9 mouse cellular contexts compared by ENCODE assay signal in the genomic region with DNA sequence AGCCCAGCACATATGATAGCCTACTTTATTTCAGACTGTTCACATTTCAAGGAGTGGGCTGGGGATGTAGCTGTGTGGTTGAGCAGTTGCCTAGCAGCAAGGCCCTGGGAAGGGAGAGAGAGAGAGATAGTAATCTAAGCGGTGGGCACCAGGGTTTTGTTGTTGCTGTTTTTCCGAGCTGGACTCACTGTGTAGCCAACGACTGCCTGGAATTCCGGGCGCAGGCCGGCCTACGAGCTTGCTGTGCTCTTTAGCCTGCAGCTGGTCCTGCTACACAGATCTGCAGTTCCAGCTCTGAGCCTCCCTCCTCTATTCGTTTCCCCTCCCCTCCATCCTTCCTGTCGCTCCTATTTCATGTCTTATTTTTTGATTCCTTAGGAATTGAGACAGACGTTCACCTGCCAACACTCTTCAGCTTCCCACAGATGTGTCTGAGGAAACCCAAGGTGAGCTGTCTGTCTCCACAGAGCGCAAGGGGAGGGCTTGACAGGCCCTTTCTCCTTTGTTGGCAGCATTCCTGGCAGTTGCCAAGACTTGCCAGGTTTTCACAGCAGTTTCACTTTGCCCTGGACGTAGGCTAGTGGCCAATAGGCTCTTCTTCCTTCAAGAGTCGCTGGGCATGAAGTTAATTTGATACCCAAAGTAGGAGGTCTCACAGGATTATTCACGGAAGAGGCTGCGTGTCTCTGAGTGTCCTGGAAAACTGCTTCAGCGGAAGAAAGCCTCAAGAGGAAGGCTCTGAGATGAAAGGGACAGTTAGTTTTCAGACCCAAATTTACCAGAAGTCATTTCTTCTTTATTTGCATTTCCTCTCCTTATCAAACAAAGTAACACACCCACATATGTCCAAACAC. TPM values are rescaled to one million over a fixed set of nuclear protein-coding genes. Genes with fewer than 3 reads are reported as not detected.
DNase-seq lines count a peak whose midpoint lies in the region; ATAC-seq and TF ChIP-seq lines count a peak whose summit lies in the region.
"Had no signal": no experiment of that assay in that cellular context is flagged by ENCODE, and none has a peak within 500 bp of the region (broad histone marks: within the 10 kb centered on the region; RNA-seq: fewer than 3 reads in every experiment).

No protein-coding gene starts in this region.

- DNase-seq in spleen, adult 2 months (ENCODE audit: low read depth in 1 of 2, low spot score in 2 of 2): no peak
- DNase-seq in spleen, postnatal 4 days (ENCODE audit: low spot score in 2 of 2): no peak
- peak; percentile 80 to 87 for DNase-seq in lung, adult 18-20 months

- H3K4me1 ChIP-seq in spleen, adult 2 months (ENCODE audit: control insufficient read depth, insufficient read depth, insufficient read length): peaks cover 28% of the 10 kb centered on the region; the same call in 1 of the 2 replicates
- H3K4me1 ChIP-seq in cortical plate, adult 2 months (ENCODE audit: control insufficient read depth, insufficient read depth, low read length): peaks cover 15% of the 10 kb centered on the region
- peaks cover 35% of the 10 kb centered on the region for H3K4me1 ChIP-seq in heart, embryonic 12.5 days (replicated peaks)
- H3K4me1 ChIP-seq in kidney, embryonic 15.5 days: peaks cover 74% of the 10 kb centered on the region
- H3K4me1 ChIP-seq in olfactory bulb, adult 2 months (ENCODE audit: control insufficient read depth, insufficient read depth, low read length): peaks cover 36% of the 10 kb centered on the region

- no peak overlapping the region; the same call in 1 of the 2 replicates for H3K4me3 ChIP-seq in spleen, adult 2 months (ENCODE audit: extremely low read depth, insufficient read depth, insufficient read length)
- H3K4me3 ChIP-seq in cortical plate, adult 2 months (ENCODE audit: insufficient read depth, low read length): no peak overlapping the region
- H3K4me3 ChIP-seq in heart, embryonic 12.5 days: no peak overlapping the region
- 0 out of 2 replicates have a peak overlapping the region, but pooled peaks have one; percentile 0 for H3K4me3 ChIP-seq in kidney, embryonic 15.5 days (replicated peaks)
- H3K4me3 ChIP-seq in olfactory bulb, adult 2 months (ENCODE audit: insufficient read depth, low read depth, low read length): no peak overlapping the region

- peak overlapping the region; percentile 33; the same call in 1 of the 2 replicates for H3K4me2 ChIP-seq in heart, embryonic 12.5 days
- H3K4me2 ChIP-seq in kidney, embryonic 15.5 days: peak overlapping the region; percentile 45

- H3K27me3 ChIP-seq in spleen, adult 2 months (ENCODE audit: control insufficient read depth, insufficient read depth, low read length): no peaks in the 10 kb centered on the region
- H3K27me3 ChIP-seq in heart, embryonic 12.5 days (replicated peaks): no peaks in the 10 kb centered on the region
- no peaks in the 10 kb centered on the region for H3K27me3 ChIP-seq in kidney, embryonic 15.5 days

- TF ChIP-seq CTCF in spleen, adult 2 months (IDR thresholded peaks at IDR 0.05; ENCODE audit: extremely low read depth, insufficient read depth, insufficient read length, insufficient replicate concordance): no peak
- TF ChIP-seq CTCF in cortical plate, adult 2 months (IDR thresholded peaks at IDR 0.05; ENCODE audit: extremely low read depth, insufficient read depth, low read length): no peak
- no peak for TF ChIP-seq CTCF in olfactory bulb, adult 2 months (IDR thresholded peaks at IDR 0.05; ENCODE audit: insufficient read depth, low read depth, low read length)

- ATAC-seq in heart, embryonic 12.5 days (ENCODE audit: insufficient number of reproducible peaks, low FRiP score): no peak
- ATAC-seq in kidney, embryonic 15.5 days (replicated peaks; ENCODE audit: low FRiP score): peak; percentile 71
- ATAC-seq in megakaryocyte, adult 5-6 weeks (ENCODE audit: poor library complexity, severe bottlenecking): no peak

- no peaks in the 10 kb centered on the region for H3K9me3 ChIP-seq in heart, embryonic 12.5 days (replicated peaks)
- H3K9me3 ChIP-seq in kidney, embryonic 15.5 days (replicated peaks): no peaks in the 10 kb centered on the region
- H3K9me3 ChIP-seq: megakaryocyte, embryonic 14.5 days had no signal

- peak overlapping the region; percentile 25; the same call in 1 of the 2 replicates for H3K9ac ChIP-seq in heart, embryonic 12.5 days
- 0 out of 2 replicates have a peak overlapping the region, but pooled peaks have one; percentile 12 for H3K9ac ChIP-seq in kidney, embryonic 15.5 days

- WGBS in spleen, adult 2 months: 55% methylated on average over 16 of the region's 16 CpGs
- WGBS in heart, embryonic 12.5 days: 39% methylated on average over 16 of the region's 16 CpGs
- WGBS in kidney, embryonic 15.5 days: 15% methylated on average over 16 of the region's 16 CpGs
- WGBS in olfactory bulb, adult 2 months: 20% methylated on average over 16 of the region's 16 CpGs

- H3K27ac ChIP-seq in spleen, adult 2 months (ENCODE audit: insufficient read depth, low read length): peak overlapping the region; percentile 72; the same call in 1 of the 2 replicates
- peak overlapping the region; percentile 11 for H3K27ac ChIP-seq in cortical plate, adult 2 months (ENCODE audit: insufficient read depth, low read length)
- H3K27ac ChIP-seq in heart, embryonic 12.5 days (ENCODE audit: poor library complexity, severe bottlenecking): peak overlapping the region; percentile 14
- H3K27ac ChIP-seq in kidney, embryonic 15.5 days: peak overlapping the region; percentile 87
- peak overlapping the region; percentile 43 for H3K27ac ChIP-seq in olfactory bulb, adult 2 months (ENCODE audit: insufficient read depth, low read depth, low read length)

- TF ChIP-seq POLR2A in spleen, adult 2 months (IDR thresholded peaks at IDR 0.05; ENCODE audit: low read depth, low read length): no peak
- no peak for TF ChIP-seq POLR2A in cortical plate, adult 2 months (IDR thresholded peaks at IDR 0.05; ENCODE audit: extremely low read depth, insufficient read depth, low read length)
- no peak for TF ChIP-seq POLR2A in olfactory bulb, adult 2 months (IDR thresholded peaks at IDR 0.05; ENCODE audit: insufficient read depth, low read depth, low read length)

- H3K36me3 ChIP-seq in spleen, adult 2 months (ENCODE audit: control insufficient read depth, insufficient read depth, low read length): no peaks in the 10 kb centered on the region
- no peaks in the 10 kb centered on the region for H3K36me3 ChIP-seq in heart, embryonic 12.5 days
- H3K36me3 ChIP-seq in kidney, embryonic 15.5 days: no peaks in the 10 kb centered on the region

RNA-seq across cellular contexts. Expression of a gene that starts 28.2 kb away (rescaled TPM):
- polyA plus RNA-seq in spleen, adult 2 months (2012; rRNA removed): 287 and 388 TPM in 2 replicates
- 35.4 and 40.2 TPM in 2 replicates for polyA plus RNA-seq in cortical plate, adult 2 months (2012; rRNA removed)
- polyA plus RNA-seq in heart, embryonic 12.5 days (2016; fragmentation: Nextera tagmentation; extraction: Ambion mirVana): 38.8 and 45.0 TPM in 2 replicates
- polyA plus RNA-seq in kidney, embryonic 15.5 days (2015; fragmentation: Nextera tagmentation; extraction: Ambion mirVana): 78.2 and 80.3 TPM in 2 replicates
- polyA plus RNA-seq in olfactory bulb, adult 2 months (2012; ENCODE audit: insufficient read depth, insufficient read length, low replicate concordance, missing spikeins): not detected in 2 replicates
- 55.5 and 84.6 TPM in 2 replicates for total RNA-seq in megakaryocyte, adult 5-6 weeks (2015)
- total RNA-seq in megakaryocyte, adult 5-6 weeks (2017): 52.5 and 65.3 TPM in 2 replicates

Comparison
In these comparisons a context has a peak if more than half of its experiments do, and no peak if none do; other contexts are left out.
1. DNase-seq: peak in lung, adult 18-20 months (2 of 2); none in spleen, adult 2 months (0 of 2) and spleen, postnatal 4 days (0 of 2).
2. H3K27ac ChIP-seq: peak in every context shown above with its lines; median percentile 87 in kidney, embryonic 15.5 days; 72 in spleen, adult 2 months; 43 in olfactory bulb, adult 2 months; 14 in heart, embryonic 12.5 days; 11 in cortical plate, adult 2 months.